Mouse (Mus musculus) thymus, adult 2 months (tissue): Measurements from ENCODE around the gene Gm266.

ENCODE experiments used
- CTCF ChIP-seq: fragments of 200-500 bp; IDR thresholded peaks from 2 replicates; pipeline ENCODE4 v1.5.1; 2012; ENCODE audit warnings: mild to moderate bottlenecking, control low read depth, low read length, moderate library complexity, borderline replicate concordance; ENCODE audit not compliant: control insufficient read depth, poor library complexity, insufficient read depth; ENCODE audit errors: extremely low read depth
- POLR2A ChIP-seq: fragments of 200-500 bp; IDR thresholded peaks from 2 replicates; pipeline ENCODE4 v1.6.1; 2012; ENCODE audit warnings: mild to moderate bottlenecking, low read length, control low read depth, moderate library complexity; ENCODE audit not compliant: control insufficient read depth, poor library complexity, insufficient read depth; ENCODE audit errors: extremely low read depth

- peak; percentile 92 for TF ChIP-seq CTCF
- no peak for TF ChIP-seq POLR2A
Observed at GRCm38 (mm10) chr12:111504904-111505303, 19.3 kb upstream of the Gm266 start.
